ENCODE assay signal across 22 mouse cellular contexts in genomic region chr2:3407756-3408155, GRCm38 (mm10). TPM values are rescaled to one million over a fixed set of nuclear protein-coding genes. Genes with fewer than 3 reads are reported as not detected.
DNase-seq lines count a peak whose midpoint lies in the region.
"Had no signal": no experiment of that assay in that cellular context is flagged by ENCODE, and none has a peak within 500 bp of the region (broad histone marks: within the 10 kb centered on the region; RNA-seq: fewer than 3 reads in every experiment).

No protein-coding gene starts in this region.

- intact Hi-C loops in heart, postnatal 36 days (cut with DNase I) = no loop called here

- DNase-seq in heart, adult 11 months = peak; percentile 34
- DNase-seq in heart, postnatal 36 days = no peak
- DNase-seq in adipocyte (ENCODE audit: low spot score) = peak; percentile 39
- DNase-seq in fat pad, adult 2 months (ENCODE audit: extremely low read depth, low read depth, low spot score) = peak; percentile 92
- DNase-seq in kidney, adult 9 months = no peak
- DNase-seq in spleen, adult 12 weeks (ENCODE audit: low spot score) = no peak
- DNase-seq: adrenal gland, adult 2 months; adrenal gland, adult 8-10 months; adrenal gland, postnatal 10 days; adrenal gland, postnatal 14 days; adrenal gland, postnatal 25 days; adrenal gland, postnatal 36 days; B cell, adult 2 months; cerebellum, adult 11 months; cerebellum, adult 11-12 months; cerebellum, adult 18-20 months; cerebellum, adult 2 months had no signal

RNA-seq across cellular contexts. Expression of gene Olah, which starts 10.7 kb away (rescaled TPM):
- total RNA-seq in heart, postnatal 36 days (2021) = not detected
- total RNA-seq: adrenal gland, postnatal 14 days; ES-E14; MEL had no signal

RNA-seq across cellular contexts. Expression of gene Meig1, which starts 14.7 kb away (rescaled TPM):
- total RNA-seq in heart, postnatal 36 days (2021) = 1 to 10 TPM; 2.4 to 2.7 TPM
- total RNA-seq: adrenal gland, adult 18-20 months; adrenal gland, adult 2 months; adrenal gland, postnatal 14 days; CH12.LX; ES-E14; G1E; MEL had no signal

RNA-seq across cellular contexts. Expression of gene Dclre1c, which starts 16.2 kb away (rescaled TPM):
- total RNA-seq in heart, postnatal 36 days (2021) = 1 to 10 TPM; 3.3 to 5.3 TPM

Comparison
In these comparisons a context has a peak if more than half of its experiments do, and no peak if none do; other contexts are left out.
1. DNase-seq: peak in heart, adult 11 months (single experiment), adipocyte (single experiment) and fat pad, adult 2 months (single experiment); none in heart, postnatal 36 days (0 of 2), kidney, adult 9 months (single experiment) and spleen, adult 12 weeks (single experiment).